Mouse (Mus musculus) ES-Bruce4 (cell line): Measurements from ENCODE around the gene Iqcn.

ENCODE experiments used
- CTCF ChIP-seq: IDR thresholded peaks from one replicate; pipeline ENCODE4 v1.8.1; 2011; ENCODE audit warnings: low read depth, low read length
- EP300 ChIP-seq: IDR thresholded peaks from 2 replicates; pipeline ENCODE4 v1.6.1; 2011; ENCODE audit warnings: low read depth, low read length; ENCODE audit not compliant: insufficient read depth
- POLR2A ChIP-seq: IDR thresholded peaks from one replicate; pipeline ENCODE4 v1.8.1; 2011; ENCODE audit warnings: low read length; ENCODE audit not compliant: insufficient read depth

DNA sequence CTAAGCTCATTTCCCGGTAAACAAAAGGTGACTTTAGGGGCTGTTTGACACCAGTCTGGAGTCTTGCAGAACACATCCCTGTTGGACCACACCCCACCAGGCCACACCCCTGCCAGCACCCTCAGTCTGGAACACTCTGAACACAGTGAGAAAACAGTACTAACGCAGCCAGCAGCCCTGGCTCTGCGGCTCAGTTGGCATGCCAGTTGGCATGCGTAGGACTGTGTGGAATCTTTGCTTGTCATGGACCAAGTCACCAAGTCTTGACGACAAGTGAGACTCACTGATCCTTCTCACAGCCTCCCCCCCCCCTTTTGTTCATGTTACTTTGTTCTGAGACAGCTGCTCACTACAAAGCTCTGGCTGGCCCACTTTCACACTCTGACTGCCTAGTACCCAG is 36.2 kb upstream of the Iqcn start:
- TF ChIP-seq CTCF (no peak), EP300 (no peak), POLR2A (no peak)
